In genomic region chr2:50818557-50819304, GRCm38 (mm10) we compare ENCODE assay signal across 26 mouse cellular contexts.
DNase-seq lines count a peak whose midpoint lies in the region; ATAC-seq lines count a peak whose summit lies in the region.
"Had no signal": no experiment of that assay in that cellular context is flagged by ENCODE, and none has a peak within 500 bp of the region (broad histone marks: within the 10 kb centered on the region; RNA-seq: fewer than 3 reads in every experiment).

No protein-coding gene starts in this region.

- H3K27ac ChIP-seq in embryonic facial prominence, embryonic 14.5 days (replicated peaks; ENCODE audit: low read depth, low read length) = no peak overlapping the region
- no peak overlapping the region for H3K27ac ChIP-seq in embryonic facial prominence, embryonic 10.5 days (replicated peaks)
- peak overlapping the region; percentile 67 for H3K27ac ChIP-seq in kidney, embryonic 16.5 days (ENCODE audit: low read length)
- H3K27ac ChIP-seq in lung, embryonic 16.5 days (ENCODE audit: low read length) = peak overlapping the region; percentile 82
- H3K27ac ChIP-seq: forebrain, embryonic 12.5 days; hindbrain, embryonic 10.5 days; limb, embryonic 13.5 days; liver, embryonic 14.5 days; macrophage; midbrain, embryonic 10.5 days; neural tube, embryonic 13.5 days had no signal

- H3K9me3 ChIP-seq in embryonic facial prominence, embryonic 14.5 days (ENCODE audit: control insufficient read depth, low read length) = no peaks in the 10 kb centered on the region
- no peaks in the 10 kb centered on the region for H3K9me3 ChIP-seq in embryonic facial prominence, embryonic 10.5 days
- H3K9me3 ChIP-seq in kidney, embryonic 16.5 days (ENCODE audit: low read length) = no peaks in the 10 kb centered on the region
- no peaks in the 10 kb centered on the region for H3K9me3 ChIP-seq in lung, embryonic 16.5 days (ENCODE audit: control insufficient read depth, low read length)
- H3K9me3 ChIP-seq: forebrain, embryonic 12.5 days; hindbrain, embryonic 10.5 days; limb, embryonic 13.5 days; midbrain, embryonic 10.5 days; neural tube, embryonic 13.5 days had no signal

- H3K4me1 ChIP-seq in embryonic facial prominence, embryonic 14.5 days (ENCODE audit: control insufficient read depth, insufficient read depth, low read length) = peaks cover 4% of the 10 kb centered on the region; the same call in 1 of the 2 replicates
- peaks cover 24% of the 10 kb centered on the region for H3K4me1 ChIP-seq in embryonic facial prominence, embryonic 10.5 days
- H3K4me1 ChIP-seq in kidney, embryonic 16.5 days (ENCODE audit: insufficient read depth, low read length) = peaks cover 10% of the 10 kb centered on the region; the same call in 1 of the 2 replicates
- H3K4me1 ChIP-seq in lung, embryonic 16.5 days (replicated peaks; ENCODE audit: control insufficient read depth, insufficient read depth, low read length) = peaks cover 3% of the 10 kb centered on the region
- H3K4me1 ChIP-seq: forebrain, embryonic 12.5 days; midbrain, embryonic 10.5 days; neural tube, embryonic 13.5 days had no signal

- 0 out of 2 replicates have a peak, but pooled peaks have one; percentile 26 for ATAC-seq in embryonic facial prominence, embryonic 14.5 days (ENCODE audit: low read depth)
- ATAC-seq in kidney, embryonic 16.5 days (ENCODE audit: low FRiP score, low TSS enrichment) = no peak
- peak; percentile 74 for ATAC-seq in lung, embryonic 16.5 days (ENCODE audit: low read depth)
- ATAC-seq: hindbrain, embryonic 16.5 days; midbrain, embryonic 16.5 days had no signal

- no peaks in the 10 kb centered on the region for H3K27me3 ChIP-seq in embryonic facial prominence, embryonic 14.5 days (replicated peaks; ENCODE audit: control insufficient read depth, insufficient read depth, low read length)
- no peaks in the 10 kb centered on the region for H3K27me3 ChIP-seq in embryonic facial prominence, embryonic 10.5 days (replicated peaks; ENCODE audit: low read depth, poor library complexity, severe bottlenecking)
- no peaks in the 10 kb centered on the region for H3K27me3 ChIP-seq in kidney, embryonic 16.5 days (ENCODE audit: insufficient read depth, low read length)
- no peaks in the 10 kb centered on the region for H3K27me3 ChIP-seq in lung, embryonic 16.5 days (ENCODE audit: control insufficient read depth, insufficient read depth, low read depth, low read length)
- H3K27me3 ChIP-seq: forebrain, embryonic 12.5 days; limb, embryonic 13.5 days; neural tube, embryonic 13.5 days had no signal

- 62% methylated on average over 7 of the region's 7 CpGs for WGBS in embryonic facial prominence, embryonic 14.5 days
- WGBS in embryonic facial prominence, embryonic 10.5 days = 78% methylated on average over 7 of the region's 7 CpGs
- 53% methylated on average over 7 of the region's 7 CpGs for WGBS in kidney, embryonic 16.5 days
- 44% methylated on average over 7 of the region's 7 CpGs for WGBS in lung, embryonic 16.5 days

- H3K36me3 ChIP-seq in embryonic facial prominence, embryonic 14.5 days (ENCODE audit: control insufficient read depth, insufficient read depth, low read length) = no peaks in the 10 kb centered on the region
- H3K36me3 ChIP-seq in embryonic facial prominence, embryonic 10.5 days (replicated peaks) = no peaks in the 10 kb centered on the region
- H3K36me3 ChIP-seq in kidney, embryonic 16.5 days (ENCODE audit: insufficient read depth, low read length) = no peaks in the 10 kb centered on the region
- no peaks in the 10 kb centered on the region for H3K36me3 ChIP-seq in lung, embryonic 16.5 days (ENCODE audit: control insufficient read depth, insufficient read depth, low read length)
- H3K36me3 ChIP-seq: forebrain, embryonic 12.5 days; hindbrain, embryonic 10.5 days; limb, embryonic 13.5 days; midbrain, embryonic 10.5 days; neural tube, embryonic 13.5 days had no signal

- DNase-seq in embryonic facial prominence, embryonic 14.5 days (ENCODE audit: low spot score) = peak; percentile 52
- no peak for DNase-seq in embryonic facial prominence, embryonic 10.5 days (ENCODE audit: low spot score)
- DNase-seq in kidney, postnatal 14 days = no peak
- DNase-seq in lung, postnatal 25 days (ENCODE audit: low spot score) = no peak
- no peak for DNase-seq in c-Kit-positive CD71-positive TER-119-positive erythroid progenitor cells, embryonic 14.5 days (ENCODE audit: low spot score)
- DNase-seq: adrenal gland, postnatal 14 days; cerebellum, adult 8-10 months; gastrocnemius, postnatal 25 days; kidney, adult 18-20 months; kidney, postnatal 36 days; layer of hippocampus, postnatal 36 days; thymus, adult 2 months; thymus, postnatal 4 days had no signal

- H3K4me2 ChIP-seq in embryonic facial prominence, embryonic 14.5 days (ENCODE audit: low read depth, low read length) = no peak overlapping the region
- no peak overlapping the region for H3K4me2 ChIP-seq in kidney, embryonic 16.5 days (replicated peaks; ENCODE audit: low read depth, low read length)
- H3K4me2 ChIP-seq in lung, embryonic 16.5 days (ENCODE audit: low read depth, low read length) = no peak overlapping the region
- H3K4me2 ChIP-seq: forebrain, embryonic 12.5 days; limb, embryonic 13.5 days; neural tube, embryonic 13.5 days had no signal

- no peak overlapping the region for H3K9ac ChIP-seq in embryonic facial prominence, embryonic 14.5 days (ENCODE audit: low read depth, low read length)
- H3K9ac ChIP-seq in kidney, embryonic 16.5 days (replicated peaks; ENCODE audit: low read length) = no peak overlapping the region
- H3K9ac ChIP-seq in lung, embryonic 16.5 days (ENCODE audit: low read length) = no peak overlapping the region
- H3K9ac ChIP-seq: forebrain, embryonic 12.5 days; limb, embryonic 13.5 days; liver, embryonic 14.5 days; neural tube, embryonic 13.5 days had no signal

- no peak overlapping the region for H3K4me3 ChIP-seq in embryonic facial prominence, embryonic 14.5 days (ENCODE audit: low read depth, low read length)
- H3K4me3 ChIP-seq in embryonic facial prominence, embryonic 10.5 days = no peak overlapping the region
- no peak overlapping the region for H3K4me3 ChIP-seq in kidney, embryonic 16.5 days (ENCODE audit: low read length)
- H3K4me3 ChIP-seq in lung, embryonic 16.5 days (ENCODE audit: low read length) = no peak overlapping the region
- H3K4me3 ChIP-seq: erythroblast, embryonic 14.5 days; forebrain, embryonic 12.5 days; hindbrain, embryonic 10.5 days; limb, embryonic 13.5 days; midbrain, embryonic 10.5 days; myocyte; neural tube, embryonic 13.5 days had no signal

Comparison
In these comparisons a context has a peak if more than half of its experiments do, and no peak if none do; other contexts are left out.
1. H3K27ac ChIP-seq: peak in kidney, embryonic 16.5 days (single experiment) and lung, embryonic 16.5 days (single experiment); none in embryonic facial prominence, embryonic 14.5 days (single experiment) and embryonic facial prominence, embryonic 10.5 days (single experiment).